Mouse (Mus musculus): ENCODE measurements around the gene Pacsin1.

- no peak for TF ChIP-seq CTCF (IDR thresholded peaks at IDR 0.05; ENCODE audit: control insufficient read depth, insufficient read depth, low read length)
- no peak for TF ChIP-seq POLR2A (IDR thresholded peaks at IDR 0.05; ENCODE audit: borderline replicate concordance, control insufficient read depth, low read depth, low read length)
Observed at GRCm38 (mm10) chr17:27675453-27675852, 20.1 kb downstream of the Pacsin1 start.

Data from bone marrow, adult 2 months (tissue).